Mouse (Mus musculus) myocyte (in vitro differentiated cells): ENCODE results near the gene Suds3. TPM values are rescaled to one million over a fixed set of nuclear protein-coding genes. Genes with fewer than 3 reads are reported as not detected.

ENCODE experiments used
- H3K27me3 ChIP-seq: one replicate; pipeline ENCODE4 v1.6.1; 2011; ENCODE audit not compliant: control insufficient read depth, insufficient read depth, insufficient read length
- H3K36me3 ChIP-seq: one replicate; pipeline ENCODE4 v1.6.1; 2011; ENCODE audit not compliant: control insufficient read depth, insufficient read depth
- H3K4me2 ChIP-seq: one replicate; pipeline ENCODE4 v1.6.1; 2011; ENCODE audit warnings: low read depth, control low read depth
- H3K4me3 ChIP-seq: one replicate; pipeline ENCODE4 v1.5.1; 2011; ENCODE audit warnings: mild to moderate bottlenecking, control low read depth, moderate library complexity
- H3K79me2 ChIP-seq: one replicate; pipeline ENCODE4 v1.6.1; 2011; ENCODE audit not compliant: control insufficient read depth, insufficient read depth
- H3ac ChIP-seq: one replicate; pipeline ENCODE4 v1.6.1; 2011; ENCODE audit not compliant: control insufficient read depth, insufficient read length
- CEBPB ChIP-seq: IDR thresholded peaks from 2 replicates; pipeline ENCODE4 v1.6.1; 2011; ENCODE audit warnings: mild to moderate bottlenecking, moderate library complexity; ENCODE audit not compliant: poor library complexity, insufficient read depth, severe bottlenecking
- E2F4 ChIP-seq: IDR thresholded peaks from one replicate; pipeline ENCODE4 v1.6.1; 2011; ENCODE audit warnings: mild to moderate bottlenecking, control low read depth, moderate library complexity; ENCODE audit not compliant: insufficient read depth
- MAX ChIP-seq: IDR thresholded peaks from one replicate; pipeline ENCODE4 v1.6.1; 2011; ENCODE audit warnings: low read depth, mild to moderate bottlenecking, control low read depth
- MYOD1 ChIP-seq, 3 experiments: IDR thresholded peaks; one replicate each; pipeline ENCODE4 v1.6.1; 2011; ENCODE audit warnings: control low read depth in 2 of 3, low read depth in 2 of 3, mild to moderate bottlenecking in 2 of 3, moderate library complexity in 1 of 3; ENCODE audit not compliant: insufficient read length in 2 of 3, control insufficient read depth in 1 of 3
- MYOG ChIP-seq, 3 experiments: IDR thresholded peaks; one replicate each; pipeline ENCODE4 v1.6.1; 2011; ENCODE audit warnings: control low read depth in 2 of 3, low read depth in 2 of 3, mild to moderate bottlenecking in 2 of 3; ENCODE audit not compliant: insufficient read length in 2 of 3, control insufficient read depth in 1 of 3, insufficient read depth in 1 of 3
- POLR2A ChIP-seq: IDR thresholded peaks from one replicate; pipeline ENCODE4 v1.6.1; 2011; ENCODE audit warnings: low read depth, mild to moderate bottlenecking, control low read depth, moderate library complexity; ENCODE audit not compliant: insufficient read length
- POLR2AphosphoS2 ChIP-seq: IDR thresholded peaks from one replicate; pipeline ENCODE4 v1.6.1; 2011; ENCODE audit warnings: low read depth, control low read depth; ENCODE audit not compliant: insufficient read length
- REST ChIP-seq: IDR thresholded peaks from one replicate; pipeline ENCODE4 v1.6.1; 2011; ENCODE audit warnings: mild to moderate bottlenecking, control low read depth, moderate library complexity; ENCODE audit not compliant: insufficient read depth, insufficient read length
- SRF ChIP-seq: IDR thresholded peaks from one replicate; pipeline ENCODE4 v1.6.1; 2011; ENCODE audit warnings: low read depth; ENCODE audit not compliant: control insufficient read depth, insufficient read length
- TCF12 ChIP-seq: IDR thresholded peaks from one replicate; pipeline ENCODE4 v1.6.1; 2011; ENCODE audit warnings: mild to moderate bottlenecking, control low read depth; ENCODE audit not compliant: poor library complexity, insufficient read depth, severe bottlenecking
- TCF3 ChIP-seq: IDR thresholded peaks from one replicate; pipeline ENCODE4 v1.6.1; 2011; ENCODE audit warnings: low read depth, control low read depth; ENCODE audit not compliant: insufficient read length
- USF1 ChIP-seq: IDR thresholded peaks from one replicate; pipeline ENCODE4 v1.6.1; 2011; ENCODE audit warnings: low read depth, mild to moderate bottlenecking, control low read depth, moderate library complexity
- polyA plus RNA-seq: library from polyadenylated mRNA; unstranded; fragments of >200 nt; fragmentation: generic; extraction: Trizol; gene quantifications from one replicate; pipeline ENCODE4 v1.2.1, GENCODE M21; 2012; ENCODE audit warnings: missing spikeins

Suds3 gene
- polyA plus RNA-seq, 1 experiment: 77.0 TPM

GRCm38 (mm10) chr5:117159326-117159725 lies 43.4 kb upstream of the Suds3 start:
- Histone ChIP-seq H3K27me3 (no peaks in the 10 kb centered on the region), H3ac (no peak overlapping the region), H3K79me2 (peaks cover 5% of the 10 kb centered on the region), H3K4me2 (peak overlapping the region; percentile 75), H3K4me3 (peak overlapping the region; percentile 19), H3K36me3 (no peaks in the 10 kb centered on the region)
- TF ChIP-seq POLR2A (no peak), MYOG (IDR thresholded peaks at IDR 0.05; ENCODE audit: control insufficient read depth in 1 of 3, insufficient read depth in 1 of 3, insufficient read length in 2 of 3, low read depth in 2 of 3) (no peak), POLR2AphosphoS2 (no peak), E2F4 (no peak), TCF3 (no peak)

DNA sequence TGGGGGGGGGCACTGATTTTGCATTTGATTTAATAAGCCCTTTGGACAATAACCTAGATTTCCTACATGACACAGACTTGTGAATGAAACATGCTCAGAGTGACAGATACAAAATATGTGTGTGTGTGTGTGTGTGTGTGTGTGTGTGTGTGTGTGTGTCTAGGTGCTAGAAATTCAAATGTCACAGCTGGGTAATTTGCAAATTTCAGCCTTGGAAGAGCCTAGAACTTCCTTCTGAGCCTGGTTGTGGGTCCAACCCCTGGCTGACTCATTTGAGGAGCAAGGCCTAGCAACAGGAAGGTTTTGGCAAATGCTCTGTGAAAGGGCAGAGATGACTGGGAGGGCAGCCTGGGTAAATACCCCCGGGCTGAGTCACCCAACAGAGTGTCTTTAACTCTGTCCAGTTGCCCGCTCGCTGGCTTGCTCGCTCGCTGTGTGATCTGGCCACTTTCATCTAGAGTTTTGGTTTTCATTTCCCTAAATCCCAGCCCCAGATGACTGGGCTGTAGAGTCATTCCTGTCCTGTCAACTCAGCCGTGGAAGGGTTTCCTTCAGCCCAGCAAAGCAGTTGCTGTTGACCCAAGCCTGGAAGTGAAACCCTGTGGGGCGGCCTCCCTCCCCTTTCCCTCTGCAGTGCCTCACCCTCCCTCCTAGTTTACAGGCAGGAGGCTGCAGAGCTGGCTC lies 42.6 kb upstream of the Suds3 start:
- peaks cover 5% of the 10 kb centered on the region for H3K79me2 ChIP-seq
- H3K27me3 ChIP-seq: no peaks in the 10 kb centered on the region
- peak overlapping the region; percentile 75 for H3K4me2 ChIP-seq
- no peak overlapping the region for H3ac ChIP-seq
- no peaks in the 10 kb centered on the region for H3K36me3 ChIP-seq
- peak overlapping the region; percentile 19 for H3K4me3 ChIP-seq
- peak; percentile 0 for TF ChIP-seq TCF12
- TF ChIP-seq REST: no peak
- peak in 1 of 3 experiments; percentile 15 for TF ChIP-seq MYOG (IDR thresholded peaks at IDR 0.05; ENCODE audit: control insufficient read depth in 1 of 3, insufficient read depth in 1 of 3, insufficient read length in 2 of 3, low read depth in 2 of 3)
- peak in 1 of 3 experiments; percentile 28 for TF ChIP-seq MYOD1 (IDR thresholded peaks at IDR 0.05; ENCODE audit: control insufficient read depth in 1 of 3, insufficient read length in 2 of 3, low read depth in 2 of 3)
- TF ChIP-seq POLR2AphosphoS2: no peak
- 0 out of 2 replicates have a peak, but pooled peaks have one; percentile 32 for TF ChIP-seq CEBPB
- no peak for TF ChIP-seq TCF3

- no peak overlapping the region for H3K4me2 ChIP-seq
- no peaks in the 10 kb centered on the region for H3K27me3 ChIP-seq
- no peak overlapping the region for H3ac ChIP-seq
- peaks cover 5% of the 10 kb centered on the region for H3K79me2 ChIP-seq
- H3K4me3 ChIP-seq: no peak overlapping the region
- no peaks in the 10 kb centered on the region for H3K36me3 ChIP-seq
- TF ChIP-seq MYOD1 (IDR thresholded peaks at IDR 0.05; ENCODE audit: control insufficient read depth in 1 of 3, insufficient read length in 2 of 3, low read depth in 2 of 3) (no peak), REST (no peak), E2F4 (no peak), TCF12 (no peak), CEBPB (no peak), POLR2A (no peak), SRF (no peak), TCF3 (no peak), MYOG (IDR thresholded peaks at IDR 0.05; ENCODE audit: control insufficient read depth in 1 of 3, insufficient read depth in 1 of 3, insufficient read length in 2 of 3, low read depth in 2 of 3) (no peak), USF1 (no peak), MAX (no peak), POLR2AphosphoS2 (no peak)
Observed at GRCm38 (mm10) chr5:117153527-117154091, 37.7 kb upstream of the Suds3 start.

- no peak for TF ChIP-seq POLR2AphosphoS2
- no peak for TF ChIP-seq REST
- TF ChIP-seq POLR2A: no peak
- TF ChIP-seq MAX: no peak
- TF ChIP-seq TCF12: no peak
- TF ChIP-seq TCF3: no peak
- no peak for TF ChIP-seq E2F4
- TF ChIP-seq MYOG (IDR thresholded peaks at IDR 0.05; ENCODE audit: control insufficient read depth in 1 of 3, insufficient read depth in 1 of 3, insufficient read length in 2 of 3, low read depth in 2 of 3): no peak
- no peak for TF ChIP-seq SRF
- TF ChIP-seq CEBPB: no peak
- H3K27me3 ChIP-seq: no peaks in the 10 kb centered on the region
- no peak overlapping the region for H3K4me3 ChIP-seq
- H3K4me2 ChIP-seq: no peak overlapping the region
- H3K36me3 ChIP-seq: no peaks in the 10 kb centered on the region
- no peak overlapping the region for H3ac ChIP-seq
- peaks cover 5% of the 10 kb centered on the region for H3K79me2 ChIP-seq
Observed at GRCm38 (mm10) chr5:117152944-117153343, 37.0 kb upstream of the Suds3 start.

GRCm38 (mm10) chr5:117150068-117150467 lies 34.2 kb upstream of the Suds3 start:
- H3ac ChIP-seq: no peak overlapping the region
- no peaks in the 10 kb centered on the region for H3K79me2 ChIP-seq
- no peak overlapping the region for H3K4me3 ChIP-seq
- H3K27me3 ChIP-seq: no peaks in the 10 kb centered on the region
- TF ChIP-seq MAX (no peak), TCF12 (no peak), E2F4 (no peak), MYOG (IDR thresholded peaks at IDR 0.05; ENCODE audit: control insufficient read depth in 1 of 3, insufficient read depth in 1 of 3, insufficient read length in 2 of 3, low read depth in 2 of 3) (no peak), USF1 (no peak), CEBPB (no peak), SRF (no peak), REST (no peak), POLR2AphosphoS2 (no peak)
- H3K4me2 ChIP-seq: no peak overlapping the region
- no peaks in the 10 kb centered on the region for H3K36me3 ChIP-seq
